Mouse (Mus musculus) ES-Bruce4 (cell line): Measurements from ENCODE around the gene Ispd. TPM values are rescaled to one million over a fixed set of nuclear protein-coding genes. Genes with fewer than 3 reads are reported as not detected.

ENCODE experiments used
- H3K27ac ChIP-seq: 2 replicates; pipeline ENCODE4 v1.5.1; 2012; ENCODE audit warnings: low read length, inconsistent platforms; ENCODE audit not compliant: insufficient read depth
- H3K27me3 ChIP-seq: 2 replicates; pipeline ENCODE4 v1.6.1; 2012; ENCODE audit warnings: mild to moderate bottlenecking, low read length, inconsistent platforms; ENCODE audit not compliant: control insufficient read depth, poor library complexity, insufficient read depth, severe bottlenecking
- H3K36me3 ChIP-seq: 2 replicates; pipeline ENCODE4 v1.6.1; 2012; ENCODE audit warnings: inconsistent platforms, mild to moderate bottlenecking, low read length, moderate library complexity; ENCODE audit not compliant: control insufficient read depth, poor library complexity, insufficient read depth, severe bottlenecking
- H3K4me1 ChIP-seq: one replicate; pipeline ENCODE4 v1.8.1; 2011; ENCODE audit warnings: low read length; ENCODE audit not compliant: control insufficient read depth, insufficient read depth
- H3K4me3 ChIP-seq: 2 replicates; pipeline ENCODE4 v1.5.1; 2011; ENCODE audit warnings: low read depth, mild to moderate bottlenecking, low read length
- H3K9ac ChIP-seq: 2 replicates; pipeline ENCODE4 v1.6.1; 2012; ENCODE audit warnings: low read depth, mild to moderate bottlenecking, inconsistent platforms; ENCODE audit not compliant: poor library complexity, severe bottlenecking
- H3K9me3 ChIP-seq: replicated peaks from 2 replicates; pipeline ENCODE4 v1.6.1; 2012; ENCODE audit warnings: mild to moderate bottlenecking, low read length, inconsistent platforms; ENCODE audit not compliant: control insufficient read depth, poor library complexity, insufficient read depth, severe bottlenecking
- CTCF ChIP-seq: IDR thresholded peaks from one replicate; pipeline ENCODE4 v1.8.1; 2011; ENCODE audit warnings: low read depth, low read length
- EP300 ChIP-seq: IDR thresholded peaks from 2 replicates; pipeline ENCODE4 v1.6.1; 2011; ENCODE audit warnings: low read depth, low read length; ENCODE audit not compliant: insufficient read depth
- POLR2A ChIP-seq: IDR thresholded peaks from one replicate; pipeline ENCODE4 v1.8.1; 2011; ENCODE audit warnings: low read length; ENCODE audit not compliant: insufficient read depth
- polyA plus RNA-seq: library from polyadenylated mRNA; stranded (reverse); fragments of >200 nt; gene quantifications from 2 replicates; pipeline ENCODE4 v1.2.4, GENCODE M21; 2011; ENCODE audit warnings: low read depth; ENCODE audit not compliant: missing spikeins, insufficient read depth, insufficient read length

The Ispd gene
- polyA plus RNA-seq, 1 experiment = 1.2 TPM

- no peak overlapping the region for H3K27ac ChIP-seq
- H3K9ac ChIP-seq = no peak overlapping the region
- H3K27me3 ChIP-seq = no peaks in the 10 kb centered on the region
- H3K9me3 ChIP-seq = no peaks in the 10 kb centered on the region
- no peaks in the 10 kb centered on the region for H3K4me1 ChIP-seq
- no peaks in the 10 kb centered on the region for H3K36me3 ChIP-seq
- no peak overlapping the region for H3K4me3 ChIP-seq
- TF ChIP-seq CTCF (no peak), POLR2A (no peak), EP300 (no peak)
Observed at GRCm38 (mm10) chr12:36681779-36682178, 300.5 kb downstream of the Ispd start.

- no peak for TF ChIP-seq EP300
- no peak for TF ChIP-seq CTCF
- TF ChIP-seq POLR2A = no peak
- Histone ChIP-seq H3K27me3 (no peaks in the 10 kb centered on the region), H3K9me3 (no peaks in the 10 kb centered on the region), H3K27ac (no peak overlapping the region), H3K36me3 (no peaks in the 10 kb centered on the region), H3K4me3 (no peak overlapping the region), H3K4me1 (no peaks in the 10 kb centered on the region), H3K9ac (no peak overlapping the region)
Observed at GRCm38 (mm10) chr12:36694072-36694471, 312.8 kb downstream of the Ispd start.

GRCm38 (mm10) chr12:36704380-36704779 is 323.1 kb downstream of the Ispd start:
- TF ChIP-seq POLR2A = no peak
- TF ChIP-seq CTCF = no peak
- no peak for TF ChIP-seq EP300
- no peak overlapping the region for H3K27ac ChIP-seq
- no peaks in the 10 kb centered on the region for H3K4me1 ChIP-seq
- H3K9ac ChIP-seq = no peak overlapping the region
- H3K9me3 ChIP-seq = no peaks in the 10 kb centered on the region
- H3K27me3 ChIP-seq = no peaks in the 10 kb centered on the region
- no peak overlapping the region for H3K4me3 ChIP-seq
- no peaks in the 10 kb centered on the region for H3K36me3 ChIP-seq

- H3K4me3 ChIP-seq = no peak overlapping the region
- H3K36me3 ChIP-seq = no peaks in the 10 kb centered on the region
- H3K27ac ChIP-seq = no peak overlapping the region
- H3K4me1 ChIP-seq = no peaks in the 10 kb centered on the region
- H3K9me3 ChIP-seq = no peaks in the 10 kb centered on the region
- H3K27me3 ChIP-seq = no peaks in the 10 kb centered on the region
- TF ChIP-seq POLR2A (no peak), CTCF (no peak), EP300 (no peak)
- no peak overlapping the region for H3K9ac ChIP-seq
Observed at GRCm38 (mm10) chr12:36708810-36709209, 327.6 kb downstream of the Ispd start.

- H3K36me3 ChIP-seq = no peaks in the 10 kb centered on the region
- no peaks in the 10 kb centered on the region for H3K27me3 ChIP-seq
- TF ChIP-seq EP300 (no peak), POLR2A (no peak), CTCF (no peak)
- H3K4me3 ChIP-seq = no peak overlapping the region
- H3K9me3 ChIP-seq = no peaks in the 10 kb centered on the region
- no peaks in the 10 kb centered on the region for H3K4me1 ChIP-seq
- H3K27ac ChIP-seq = no peak overlapping the region
- no peak overlapping the region for H3K9ac ChIP-seq
Observed at GRCm38 (mm10) chr12:36713866-36714662, 332.8 kb downstream of the Ispd start.

GRCm38 (mm10) chr12:36717526-36717925 is 336.3 kb downstream of the Ispd start:
- no peak overlapping the region for H3K27ac ChIP-seq
- H3K36me3 ChIP-seq = no peaks in the 10 kb centered on the region
- H3K9me3 ChIP-seq = no peaks in the 10 kb centered on the region
- H3K4me1 ChIP-seq = no peaks in the 10 kb centered on the region
- H3K27me3 ChIP-seq = no peaks in the 10 kb centered on the region
- no peak overlapping the region for H3K9ac ChIP-seq
- H3K4me3 ChIP-seq = no peak overlapping the region
- no peak for TF ChIP-seq CTCF
- no peak for TF ChIP-seq EP300
- no peak for TF ChIP-seq POLR2A
